Mouse (Mus musculus): ENCODE measurements at regions not wholly inside any gene's neighbourhood (a gene's known extent, or its start where the extent isn't known, plus 50 kb on each side); places are given as distances from the start of the nearest gene placed in this dataset.

- TF ChIP-seq CTCF (IDR thresholded peaks at IDR 0.05; ENCODE audit: low read depth, low read length), result no peak
- no peak for TF ChIP-seq POLR2A (IDR thresholded peaks at IDR 0.05; ENCODE audit: borderline replicate concordance, low read depth, low read length)
Measured at GRCm38 (mm10) chr11:17807851-17808250, 145.8 kb downstream of the Etaa1 start.

Data from bone marrow macrophage, adult 2 months (primary cell).